Mouse (Mus musculus): Measurements from ENCODE around the gene Snai3. TPM values are rescaled to one million over a fixed set of nuclear protein-coding genes. Genes with fewer than 3 reads are reported as not detected.

The Snai3 gene
- polyA plus RNA-seq, 1 experiment from 2014 or later = 0.34 TPM

DNA sequence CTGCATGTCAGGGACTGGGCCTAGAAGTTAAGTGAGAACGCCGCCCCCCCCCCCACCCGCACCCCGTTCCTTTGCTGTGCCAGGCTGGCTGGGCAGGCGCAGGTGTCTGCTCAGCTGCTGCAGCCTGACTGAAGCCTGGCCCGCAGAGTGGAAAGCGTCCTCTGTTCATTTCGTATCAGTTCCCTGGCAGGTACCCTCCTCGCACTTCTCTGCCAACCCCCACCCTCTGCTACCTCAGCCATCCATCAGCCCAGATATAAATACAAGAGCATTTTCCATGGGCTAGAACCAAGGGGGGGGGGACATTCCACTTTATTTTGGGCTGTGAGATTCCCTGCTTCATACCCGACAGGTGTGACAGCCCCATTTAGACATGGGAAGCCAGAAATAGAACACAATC, 8.4 kb downstream of the Snai3 start:
- no peak overlapping the region for H3K4me3 ChIP-seq (ENCODE audit: low read depth, low read length)
- no peak overlapping the region for H3K4me2 ChIP-seq (ENCODE audit: low read depth, low read length)
- H3K9ac ChIP-seq (replicated peaks; ENCODE audit: low read length) = no peak overlapping the region
- no peaks in the 10 kb centered on the region for H3K4me1 ChIP-seq (ENCODE audit: control insufficient read depth, insufficient read depth, low read length)
- WGBS = 82% methylated on average over 10 of the region's 10 CpGs
- no peak for DNase-seq (ENCODE audit: low spot score)
- no peaks in the 10 kb centered on the region for H3K27me3 ChIP-seq (ENCODE audit: control insufficient read depth, insufficient read depth, low read length)
- H3K27ac ChIP-seq (replicated peaks; ENCODE audit: low read depth, low read length) = no peak overlapping the region
- H3K9me3 ChIP-seq (replicated peaks; ENCODE audit: control insufficient read depth, low read length) = no peaks in the 10 kb centered on the region
- H3K36me3 ChIP-seq (replicated peaks; ENCODE audit: control insufficient read depth, insufficient read depth, low read depth, low read length) = no peaks in the 10 kb centered on the region
- no peak for ATAC-seq (replicated peaks; ENCODE audit: insufficient number of reproducible peaks, low FRiP score, low TSS enrichment, low read depth)

DNA sequence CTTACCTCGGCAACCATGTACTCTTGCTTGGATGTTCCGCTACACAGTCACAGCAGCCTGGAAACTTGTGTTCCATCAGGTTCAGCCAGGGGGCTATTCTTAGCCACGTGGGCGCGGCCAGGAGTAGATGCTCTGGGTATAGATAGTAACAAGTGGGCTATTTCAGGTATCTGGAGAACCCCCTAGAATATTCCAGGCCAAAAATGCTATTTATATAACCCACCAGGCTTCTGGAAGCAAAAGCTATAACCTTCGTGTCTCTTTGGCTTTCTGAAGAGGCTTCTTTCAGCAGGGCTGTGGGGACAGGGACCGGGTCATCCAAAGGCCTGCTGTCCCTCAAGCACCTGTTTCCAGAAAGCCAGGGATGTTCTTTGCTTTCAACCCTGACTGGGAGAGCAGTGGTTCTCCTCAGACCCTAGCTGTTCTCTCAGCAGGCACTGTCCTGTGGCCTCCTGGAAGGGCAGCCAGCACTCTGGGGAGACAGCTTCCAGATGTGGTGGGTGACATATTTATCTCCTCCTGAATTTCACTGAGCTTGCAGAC, 9.3 kb downstream of the Snai3 start:
- Histone ChIP-seq H3K9me3 (replicated peaks; ENCODE audit: control insufficient read depth, low read length) (no peaks in the 10 kb centered on the region), H3K4me3 (ENCODE audit: low read depth, low read length) (no peak overlapping the region), H3K4me2 (ENCODE audit: low read depth, low read length) (no peak overlapping the region), H3K27ac (replicated peaks; ENCODE audit: low read depth, low read length) (no peak overlapping the region), H3K9ac (replicated peaks; ENCODE audit: low read length) (no peak overlapping the region), H3K4me1 (ENCODE audit: control insufficient read depth, insufficient read depth, low read length) (no peaks in the 10 kb centered on the region), H3K36me3 (replicated peaks; ENCODE audit: control insufficient read depth, insufficient read depth, low read depth, low read length) (no peaks in the 10 kb centered on the region), H3K27me3 (ENCODE audit: control insufficient read depth, insufficient read depth, low read length) (no peaks in the 10 kb centered on the region)
- DNase-seq (ENCODE audit: low spot score) (no peak), ATAC-seq (replicated peaks; ENCODE audit: insufficient number of reproducible peaks, low FRiP score, low TSS enrichment, low read depth) (no peak)
- WGBS = 79% methylated on average over 7 of the region's 7 CpGs

DNA sequence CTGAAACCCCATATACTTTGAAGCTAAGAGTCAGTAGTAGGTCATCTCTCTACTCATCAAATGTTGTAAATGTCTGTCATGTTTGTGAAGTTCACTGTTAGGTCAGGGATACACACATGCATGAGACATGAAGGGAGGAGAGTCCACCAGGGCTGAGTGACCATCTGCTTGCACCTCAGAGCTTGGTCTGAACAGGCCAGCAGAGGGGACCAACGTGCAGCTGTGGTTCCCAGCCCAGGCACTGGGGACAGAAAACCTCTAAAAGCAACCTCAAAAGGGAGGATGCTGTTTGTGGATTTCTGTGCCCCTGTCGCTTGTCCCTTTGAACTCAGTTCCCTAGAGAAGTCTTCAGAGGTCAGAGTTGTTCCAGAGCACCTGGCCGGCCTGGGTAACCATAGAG, 15.3 kb downstream of the Snai3 start:
- no peaks in the 10 kb centered on the region for H3K9me3 ChIP-seq (replicated peaks; ENCODE audit: control insufficient read depth, low read length)
- WGBS = 74% methylated on average over 3 of the region's 3 CpGs
- ATAC-seq (replicated peaks; ENCODE audit: insufficient number of reproducible peaks, low FRiP score, low TSS enrichment, low read depth) (no peak), DNase-seq (ENCODE audit: low spot score) (no peak)
- no peaks in the 10 kb centered on the region for H3K4me1 ChIP-seq (ENCODE audit: control insufficient read depth, insufficient read depth, low read length)
- H3K4me3 ChIP-seq (ENCODE audit: low read depth, low read length) = no peak overlapping the region
- H3K4me2 ChIP-seq (ENCODE audit: low read depth, low read length) = no peak overlapping the region
- no peaks in the 10 kb centered on the region for H3K27me3 ChIP-seq (ENCODE audit: control insufficient read depth, insufficient read depth, low read length)
- H3K9ac ChIP-seq (replicated peaks; ENCODE audit: low read length) = no peak overlapping the region
- H3K36me3 ChIP-seq (replicated peaks; ENCODE audit: control insufficient read depth, insufficient read depth, low read depth, low read length) = no peaks in the 10 kb centered on the region
- no peak overlapping the region for H3K27ac ChIP-seq (replicated peaks; ENCODE audit: low read depth, low read length)

DNA sequence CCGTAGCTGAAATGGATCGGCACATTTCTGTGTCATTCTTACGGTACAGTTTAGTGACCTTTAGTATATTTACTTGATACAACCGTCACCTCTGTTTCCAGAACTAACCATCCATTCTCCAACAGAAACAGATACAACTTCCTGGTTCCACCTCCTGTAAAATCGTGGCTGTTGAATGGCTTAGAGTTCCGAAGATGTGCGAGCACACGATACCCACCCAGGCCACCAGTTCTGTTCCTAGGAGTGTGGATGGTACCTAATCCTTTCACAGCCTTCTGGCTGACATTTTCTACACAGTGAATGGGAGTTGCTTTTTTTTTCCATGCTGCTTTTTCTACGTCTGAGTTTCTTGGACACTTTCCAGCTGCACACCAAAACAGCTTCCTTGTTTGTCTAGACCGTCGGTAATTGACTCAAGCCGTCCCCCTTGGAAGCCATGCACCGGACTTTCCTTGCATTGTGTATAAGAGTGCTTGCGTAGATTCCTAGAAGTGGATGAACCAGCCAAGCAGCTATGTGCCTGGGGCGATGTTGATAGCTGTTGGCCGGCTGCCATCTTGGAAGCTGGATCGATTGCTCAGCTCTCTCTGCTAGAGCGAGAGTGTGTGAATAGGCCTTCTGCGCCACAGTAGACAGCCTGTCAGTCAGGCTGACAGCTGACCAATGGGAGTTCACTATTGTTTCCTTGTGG, 16.3 kb downstream of the Snai3 start:
- Histone ChIP-seq H3K9ac (replicated peaks; ENCODE audit: low read length) (peak overlapping the region; percentile 87), H3K4me2 (ENCODE audit: low read depth, low read length) (peak overlapping the region; percentile 71), H3K4me3 (ENCODE audit: low read depth, low read length) (peak overlapping the region; percentile 69), H3K9me3 (replicated peaks; ENCODE audit: control insufficient read depth, low read length) (no peaks in the 10 kb centered on the region), H3K36me3 (replicated peaks; ENCODE audit: control insufficient read depth, insufficient read depth, low read depth, low read length) (no peaks in the 10 kb centered on the region), H3K4me1 (ENCODE audit: control insufficient read depth, insufficient read depth, low read length) (no peaks in the 10 kb centered on the region), H3K27ac (replicated peaks; ENCODE audit: low read depth, low read length) (peak overlapping the region; percentile 79), H3K27me3 (ENCODE audit: control insufficient read depth, insufficient read depth, low read length) (no peaks in the 10 kb centered on the region)
- 25% methylated on average over 19 of the region's 19 CpGs for WGBS
- DNase-seq (ENCODE audit: low spot score) (peak; percentile 75), ATAC-seq (replicated peaks; ENCODE audit: insufficient number of reproducible peaks, low FRiP score, low TSS enrichment, low read depth) (peak; percentile 18; the same call in 1 of the 2 replicates)

DNA sequence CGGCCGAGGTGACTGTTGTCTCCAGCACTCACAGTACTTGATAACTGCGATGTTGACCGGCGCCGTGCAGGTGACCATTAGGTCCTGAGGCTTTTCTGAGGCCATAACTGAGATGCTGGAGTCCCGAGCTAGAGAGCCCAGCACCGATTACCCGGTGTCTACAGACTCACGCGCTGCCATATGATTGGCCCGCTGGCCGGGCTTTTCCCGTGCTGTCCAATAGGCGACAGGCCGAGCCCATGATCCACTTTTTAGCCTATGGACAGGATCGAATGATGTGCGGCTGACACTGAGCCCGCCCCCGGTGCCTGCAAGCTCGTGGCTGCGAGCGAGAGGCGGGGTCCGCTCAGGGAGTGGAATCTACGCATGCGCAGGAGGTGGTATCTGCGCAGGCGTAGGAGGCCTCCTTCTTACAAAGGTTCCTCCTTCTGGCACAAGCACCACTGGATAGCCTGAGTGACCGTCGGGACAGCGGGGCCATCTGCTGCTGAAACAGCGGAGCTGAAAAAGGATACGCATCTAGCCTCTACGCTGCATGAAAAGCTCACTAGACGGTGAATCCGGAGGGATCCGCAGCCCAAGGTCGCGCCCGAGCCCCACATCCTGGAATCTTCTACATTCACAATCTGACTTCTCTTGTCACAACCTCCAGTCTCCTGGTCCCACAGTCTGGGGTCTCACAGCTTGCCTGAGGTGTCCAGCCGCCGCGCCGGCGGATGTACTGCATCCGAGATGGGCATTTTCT, 17.1 kb downstream of the Snai3 start, which contains the start of gene Mvd:
TSS of gene Mvd (minus strand) at position 161 of the 745 bp plus-strand sequence.
- no peaks in the 10 kb centered on the region for H3K36me3 ChIP-seq (replicated peaks; ENCODE audit: control insufficient read depth, insufficient read depth, low read depth, low read length)
- ATAC-seq (replicated peaks; ENCODE audit: insufficient number of reproducible peaks, low FRiP score, low TSS enrichment, low read depth) (peak; percentile 96), DNase-seq (ENCODE audit: low spot score) (peak; percentile 99)
- H3K9me3 ChIP-seq (replicated peaks; ENCODE audit: control insufficient read depth, low read length) = no peaks in the 10 kb centered on the region
- peak within 1 kb of the TSS; percentile 69 for H3K4me3 ChIP-seq (ENCODE audit: low read depth, low read length)
- H3K9ac ChIP-seq (replicated peaks; ENCODE audit: low read length) = peak within 1 kb of the TSS; percentile 87
- no peaks in the 10 kb centered on the region for H3K27me3 ChIP-seq (ENCODE audit: control insufficient read depth, insufficient read depth, low read length)
- under 1% methylated on average over 47 of the region's 47 CpGs for WGBS
- peak within 1 kb of the TSS; percentile 93 for H3K4me2 ChIP-seq (ENCODE audit: low read depth, low read length)
- H3K4me1 ChIP-seq (ENCODE audit: control insufficient read depth, insufficient read depth, low read length) = no peaks in the 10 kb centered on the region
- peak within 1 kb of the TSS; percentile 79 for H3K27ac ChIP-seq (replicated peaks; ENCODE audit: low read depth, low read length)

DNA sequence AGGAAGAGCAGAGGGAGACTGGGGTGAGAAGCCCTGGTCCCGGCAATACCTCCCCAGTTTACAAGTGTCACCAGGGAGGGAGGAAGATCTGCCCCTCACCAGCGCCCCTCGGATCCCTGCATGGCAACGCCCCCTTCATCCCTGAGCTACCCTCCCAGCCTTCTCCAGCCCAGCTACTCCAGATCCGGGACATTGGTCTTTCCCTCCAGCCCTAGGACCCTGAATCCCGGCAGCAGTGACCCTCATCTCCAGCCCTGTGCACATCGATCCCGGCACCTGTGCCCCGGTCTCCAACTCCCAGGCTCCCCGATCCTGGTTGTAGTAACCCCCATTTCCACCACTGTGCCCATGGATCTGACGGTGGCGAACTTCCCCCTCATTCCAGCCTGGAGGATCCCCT, 17.8 kb downstream of the Snai3 start:
- H3K4me1 ChIP-seq (ENCODE audit: control insufficient read depth, insufficient read depth, low read length) = no peaks in the 10 kb centered on the region
- H3K4me2 ChIP-seq (ENCODE audit: low read depth, low read length) = peak overlapping the region; percentile 93
- no peaks in the 10 kb centered on the region for H3K9me3 ChIP-seq (replicated peaks; ENCODE audit: control insufficient read depth, low read length)
- peak overlapping the region; percentile 59 for H3K9ac ChIP-seq (replicated peaks; ENCODE audit: low read length)
- peak overlapping the region; percentile 69 for H3K4me3 ChIP-seq (ENCODE audit: low read depth, low read length)
- ATAC-seq (replicated peaks; ENCODE audit: insufficient number of reproducible peaks, low FRiP score, low TSS enrichment, low read depth) (peak; percentile 8; the same call in 1 of the 2 replicates), DNase-seq (ENCODE audit: low spot score) (no peak)
- peak overlapping the region; percentile 61; the same call in 1 of the 2 replicates for H3K27ac ChIP-seq (replicated peaks; ENCODE audit: low read depth, low read length)
- WGBS = 2% methylated on average over 12 of the region's 12 CpGs
- no peaks in the 10 kb centered on the region for H3K36me3 ChIP-seq (replicated peaks; ENCODE audit: control insufficient read depth, insufficient read depth, low read depth, low read length)
- no peaks in the 10 kb centered on the region for H3K27me3 ChIP-seq (ENCODE audit: control insufficient read depth, insufficient read depth, low read length)

DNA sequence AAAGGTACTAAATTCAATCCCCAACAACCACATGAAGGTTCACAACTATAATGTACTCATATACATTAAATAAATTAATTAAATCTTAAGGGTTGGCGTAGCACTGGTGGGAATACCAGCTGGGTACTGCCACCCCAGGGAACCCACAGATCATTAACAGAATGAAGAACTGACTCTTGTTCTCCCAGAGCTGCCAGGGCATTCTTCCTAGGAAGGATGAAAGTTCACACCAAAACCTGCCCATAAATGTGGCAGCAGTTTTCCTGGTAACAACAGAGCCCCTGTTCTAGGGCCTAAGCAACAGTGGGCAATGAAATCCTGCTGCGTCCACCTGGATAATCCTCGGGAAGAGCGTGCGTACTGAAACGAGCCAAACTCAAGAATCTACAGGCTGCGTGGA, 18.2 kb downstream of the Snai3 start:
- no peaks in the 10 kb centered on the region for H3K36me3 ChIP-seq (replicated peaks; ENCODE audit: control insufficient read depth, insufficient read depth, low read depth, low read length)
- DNase-seq (ENCODE audit: low spot score) (no peak), ATAC-seq (replicated peaks; ENCODE audit: insufficient number of reproducible peaks, low FRiP score, low TSS enrichment, low read depth) (no peak)
- H3K4me3 ChIP-seq (ENCODE audit: low read depth, low read length) = peak overlapping the region; percentile 69
- H3K4me1 ChIP-seq (ENCODE audit: control insufficient read depth, insufficient read depth, low read length) = no peaks in the 10 kb centered on the region
- 0 out of 2 replicates have a peak overlapping the region, but pooled peaks have one; percentile 61 for H3K27ac ChIP-seq (replicated peaks; ENCODE audit: low read depth, low read length)
- WGBS = 32% methylated on average over 7 of the region's 7 CpGs
- peak overlapping the region; percentile 59 for H3K9ac ChIP-seq (replicated peaks; ENCODE audit: low read length)
- H3K4me2 ChIP-seq (ENCODE audit: low read depth, low read length) = peak overlapping the region; percentile 93
- no peaks in the 10 kb centered on the region for H3K9me3 ChIP-seq (replicated peaks; ENCODE audit: control insufficient read depth, low read length)
- H3K27me3 ChIP-seq (ENCODE audit: control insufficient read depth, insufficient read depth, low read length) = no peaks in the 10 kb centered on the region

DNA sequence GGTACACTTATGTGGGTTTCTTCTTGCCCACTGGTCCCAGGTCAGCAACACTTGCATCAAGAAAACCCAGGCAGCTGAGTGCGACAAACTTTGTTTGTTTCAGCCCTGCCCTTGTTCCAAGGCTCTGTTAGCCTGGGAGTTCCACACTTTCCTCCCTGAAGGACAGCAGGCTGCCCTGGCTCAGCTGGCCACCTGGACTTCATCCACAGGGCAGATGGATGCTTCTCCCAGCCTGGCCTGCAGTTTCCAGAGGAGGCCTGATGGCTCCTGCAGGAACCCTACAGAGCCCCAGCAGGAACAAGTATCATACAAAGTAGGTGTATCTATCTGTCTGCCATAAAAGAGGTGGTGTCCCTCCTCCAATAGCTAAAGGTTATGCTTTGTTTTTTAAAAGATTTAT, 19.2 kb downstream of the Snai3 start:
- no peaks in the 10 kb centered on the region for H3K4me1 ChIP-seq (ENCODE audit: control insufficient read depth, insufficient read depth, low read length)
- DNase-seq (ENCODE audit: low spot score) (no peak), ATAC-seq (replicated peaks; ENCODE audit: insufficient number of reproducible peaks, low FRiP score, low TSS enrichment, low read depth) (no peak)
- peaks cover under 1% of the 10 kb centered on the region; the same call in 1 of the 2 replicates for H3K36me3 ChIP-seq (replicated peaks; ENCODE audit: control insufficient read depth, insufficient read depth, low read depth, low read length)
- H3K9me3 ChIP-seq (replicated peaks; ENCODE audit: control insufficient read depth, low read length) = no peaks in the 10 kb centered on the region
- no peak overlapping the region for H3K4me2 ChIP-seq (ENCODE audit: low read depth, low read length)
- H3K27me3 ChIP-seq (ENCODE audit: control insufficient read depth, insufficient read depth, low read length) = no peaks in the 10 kb centered on the region
- WGBS = 76% methylated on average over 1 of the region's 1 CpGs
- H3K27ac ChIP-seq (replicated peaks; ENCODE audit: low read depth, low read length) = no peak overlapping the region
- no peak overlapping the region for H3K9ac ChIP-seq (replicated peaks; ENCODE audit: low read length)
- H3K4me3 ChIP-seq (ENCODE audit: low read depth, low read length) = no peak overlapping the region

Data from embryonic facial prominence, embryonic 11.5 days (tissue).